In genomic region chr8:11067450-11067849, GRCm38 (mm10) we compare ENCODE assay signal across 25 mouse cellular contexts.
"Had no signal": no experiment of that assay in that cellular context is flagged by ENCODE, and none has a peak within 500 bp of the region (broad histone marks: within the 10 kb centered on the region; RNA-seq: fewer than 3 reads in every experiment).

No protein-coding gene starts in this region.

- H3K4me3 ChIP-seq: heart, embryonic 10.5 days; heart, embryonic 13.5 days; heart, embryonic 15.5 days; hindbrain, embryonic 10.5 days; hindbrain, embryonic 12.5 days; intestine, embryonic 15.5 days; limb, embryonic 10.5 days; limb, embryonic 12.5 days; liver, embryonic 13.5 days; liver, embryonic 15.5 days had no signal

- H3K4me2 ChIP-seq: heart, embryonic 13.5 days; heart, embryonic 15.5 days; hindbrain, embryonic 12.5 days; hindbrain, embryonic 14.5 days; intestine, embryonic 15.5 days; limb, embryonic 12.5 days; liver, embryonic 13.5 days; liver, embryonic 15.5 days had no signal

- H3K9me3 ChIP-seq: heart, embryonic 10.5 days; heart, embryonic 13.5 days; heart, embryonic 15.5 days; hindbrain, embryonic 10.5 days; hindbrain, embryonic 12.5 days; intestine, embryonic 15.5 days; limb, embryonic 10.5 days; limb, embryonic 12.5 days; liver, embryonic 13.5 days; liver, embryonic 15.5 days had no signal

- H3K4me1 ChIP-seq: heart, embryonic 15.5 days; hindbrain, embryonic 12.5 days; limb, embryonic 12.5 days; liver, embryonic 13.5 days had no signal

- H3K27ac ChIP-seq: heart, embryonic 10.5 days; heart, embryonic 13.5 days; heart, embryonic 15.5 days; hindbrain, embryonic 10.5 days; hindbrain, embryonic 12.5 days; hindbrain, embryonic 14.5 days; intestine, embryonic 15.5 days; limb, embryonic 10.5 days; limb, embryonic 12.5 days; liver, embryonic 13.5 days; liver, embryonic 15.5 days had no signal

- H3K36me3 ChIP-seq: heart, embryonic 10.5 days; heart, embryonic 13.5 days; heart, embryonic 15.5 days; hindbrain, embryonic 10.5 days; hindbrain, embryonic 12.5 days; intestine, embryonic 15.5 days; limb, embryonic 10.5 days; limb, embryonic 12.5 days; liver, embryonic 13.5 days; liver, embryonic 15.5 days had no signal

- H3K27me3 ChIP-seq: heart, embryonic 13.5 days; heart, embryonic 15.5 days; hindbrain, embryonic 12.5 days; intestine, embryonic 15.5 days; liver, embryonic 13.5 days; liver, embryonic 15.5 days had no signal

- DNase-seq: gastrocnemius, postnatal 14 days; gastrocnemius, postnatal 36 days; heart, adult 18-20 months; heart, postnatal 14 days; heart, postnatal 4 days; kidney, adult 18-20 months; kidney, adult 8-10 months; kidney, postnatal 10 days; layer of hippocampus, adult 9-11 months; layer of hippocampus, postnatal 36 days; liver; liver, embryonic 13.5 days had no signal

- H3K9ac ChIP-seq: heart, embryonic 13.5 days; heart, embryonic 15.5 days; hindbrain, embryonic 12.5 days; hindbrain, embryonic 14.5 days; intestine, embryonic 15.5 days; limb, embryonic 12.5 days; liver, embryonic 13.5 days; liver, embryonic 15.5 days had no signal

- ATAC-seq: hindbrain, embryonic 16.5 days; inflammation-experienced regulatory T-cells, adult 6 months; intestine, embryonic 15.5 days; intestine, postnatal 0 days had no signal
